Mouse (Mus musculus) liver, embryonic 11.5 days (tissue): ENCODE data around the gene Kif15. TPM values are rescaled to one million over a fixed set of nuclear protein-coding genes. Genes with fewer than 3 reads are reported as not detected.

Experiments
- ATAC-seq: fragments of 200-750 bp; cut with Nextera tagmentation; replicated peaks from 2 replicates; pipeline ENCODE4 v1.8.0; 2017; ENCODE audit warnings: moderate number of reproducible peaks, mild to moderate bottlenecking, moderate TSS enrichment, moderate library complexity; ENCODE audit not compliant: low FRiP score
- DNase-seq: peaks from one replicate; pipeline ENCODE4 v3.0.0-alpha.2; 2017; ENCODE audit warnings: low spot score
- H3K27ac ChIP-seq: fragments of 300-500 bp; sonication (generic); 2 replicates; pipeline ENCODE4 v1.5.1; 2014; ENCODE audit warnings: mild to moderate bottlenecking, low read depth, low read length, control low read depth
- H3K27me3 ChIP-seq: fragments of 300-500 bp; sonication (generic); replicated peaks from 2 replicates; pipeline ENCODE4 v1.6.1; 2014; ENCODE audit warnings: low read length, mixed read lengths; ENCODE audit not compliant: control insufficient read depth, insufficient read depth
- H3K36me3 ChIP-seq: fragments of 300-500 bp; sonication (generic); 2 replicates; pipeline ENCODE4 v1.6.1; 2014; ENCODE audit warnings: mild to moderate bottlenecking, low read length, moderate library complexity, mixed read lengths; ENCODE audit not compliant: control insufficient read depth, insufficient read depth
- H3K4me1 ChIP-seq: fragments of 300-500 bp; sonication (generic); replicated peaks from 2 replicates; pipeline ENCODE4 v1.6.1; 2014; ENCODE audit warnings: low read length, mixed read lengths; ENCODE audit not compliant: control insufficient read depth, insufficient read depth
- H3K4me2 ChIP-seq: fragments of 300-500 bp; sonication (generic); 2 replicates; pipeline ENCODE4 v1.6.1; 2014; ENCODE audit warnings: mild to moderate bottlenecking, control low read depth, moderate library complexity
- H3K4me3 ChIP-seq: fragments of 300-500 bp; sonication (generic); 2 replicates; pipeline ENCODE4 v1.5.1; 2014; ENCODE audit warnings: low read depth, low read length, control low read depth
- H3K9ac ChIP-seq: fragments of 300-500 bp; sonication (generic); 2 replicates; pipeline ENCODE4 v1.6.1; 2014; ENCODE audit warnings: low read depth, low read length, control low read depth
- H3K9me3 ChIP-seq: fragments of 300-500 bp; sonication (generic); 2 replicates; pipeline ENCODE4 v1.6.1; 2016; ENCODE audit warnings: low read length, inconsistent platforms, mixed read lengths; ENCODE audit not compliant: control insufficient read depth
- WGBS: fragments of 180-500 bp; shearing (Covaris S2); extraction: QIAGEN DNeasy Blood & Tissue Kit; methylation state at CpG from one replicate; pipeline ENCODE4 v1.1.7; 2014; 5-methylcytosine and 5-hydroxymethylcytosine counted together
- polyA plus RNA-seq: library from polyadenylated mRNA; unstranded; fragments of >200 nt; fragmentation: Nextera tagmentation; extraction: Ambion mirVana; gene quantifications from 2 replicates; pipeline ENCODE4 v1.2.1, GENCODE M21; 2014

The Kif15 gene
- 63.2 and 67.3 TPM in 2 replicates for polyA plus RNA-seq

DNA sequence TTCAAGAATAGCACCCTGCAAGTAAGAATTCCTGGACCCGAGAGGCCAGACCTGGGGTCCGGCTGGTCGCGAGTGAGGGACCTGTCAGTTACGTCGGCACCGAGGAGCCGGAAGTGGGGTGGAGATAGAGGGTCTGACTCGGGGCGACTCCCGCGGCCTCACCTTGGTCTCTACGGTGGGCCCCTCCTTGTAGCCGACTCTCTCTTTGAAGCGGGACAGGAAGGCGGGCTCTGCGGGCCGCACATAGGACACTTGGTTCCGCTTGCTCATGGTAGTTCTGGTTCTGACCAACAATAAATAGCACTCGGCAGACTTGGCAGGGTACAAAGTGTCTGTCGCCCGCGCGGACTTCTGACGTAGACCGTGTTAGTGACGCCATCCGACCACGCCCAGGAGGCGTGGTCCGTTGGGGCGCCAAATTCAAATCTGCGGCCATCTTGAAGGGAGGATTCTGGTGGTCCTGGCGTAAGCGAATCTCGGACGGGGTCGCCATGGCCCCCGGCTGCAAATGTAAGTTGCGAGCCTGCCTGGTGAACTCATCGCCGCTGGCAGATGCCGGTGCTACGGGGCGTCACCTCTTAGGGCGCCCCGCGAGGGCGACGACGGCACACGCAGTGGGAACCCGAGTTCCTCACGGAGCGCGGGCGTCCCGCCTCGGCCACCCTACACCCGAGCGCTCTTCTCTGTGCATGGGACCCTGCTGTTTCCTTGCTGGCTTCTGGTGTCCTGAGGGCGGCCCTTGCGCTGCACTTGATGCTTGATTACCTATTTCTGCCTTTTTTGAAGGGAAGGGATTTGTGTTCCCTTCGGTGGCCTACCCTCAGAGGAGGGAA, at the start of gene Kif15, which contains the start of gene 1110059G10Rik:
Gene Kif15 (plus strand): TSS at position 404 of the 833 bp plus-strand sequence.
Gene 1110059G10Rik (minus strand): TSS at position 358 of the 833 bp plus-strand sequence.
- DNase-seq, result peak; percentile 97
- Histone ChIP-seq H3K9me3 (no peaks in the 10 kb centered on the region), H3K4me2 (peak within 1 kb of the TSS; percentile 71), H3K4me3 (peak within 1 kb of the TSS; percentile 95), H3K4me1 (peaks cover 4% of the 10 kb centered on the region; the same call in 1 of the 2 replicates), H3K36me3 (peaks cover 8% of the 10 kb centered on the region; the same call in 1 of the 2 replicates), H3K9ac (peak within 1 kb of the TSS; percentile 95), H3K27me3 (no peaks in the 10 kb centered on the region), H3K27ac (peak within 1 kb of the TSS; percentile 76)
- WGBS, result under 1% methylated on average over 64 of the region's 64 CpGs
- peak; percentile 93 for ATAC-seq

DNA sequence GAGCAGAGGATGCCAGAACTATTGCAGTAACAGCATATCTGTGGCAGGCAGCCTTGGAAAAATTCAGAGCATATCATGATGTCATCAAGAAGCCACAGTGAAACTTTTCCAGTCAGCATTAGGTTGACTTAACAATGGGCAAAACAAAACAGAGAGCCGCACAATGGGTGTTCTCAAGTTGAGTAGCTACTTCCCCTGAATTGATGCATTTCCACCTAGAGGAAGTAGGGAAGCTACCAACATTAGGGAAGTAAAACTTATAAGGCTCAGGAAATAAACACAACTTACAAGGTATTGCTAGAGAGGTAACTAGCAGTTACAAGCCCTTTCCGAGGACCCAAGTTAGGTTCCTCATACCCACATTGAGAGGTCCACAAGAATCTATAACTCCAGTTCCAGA, 49.8 kb upstream of the Kif15 start:
- no peak overlapping the region for H3K4me2 ChIP-seq
- no peak overlapping the region for H3K27ac ChIP-seq
- H3K9ac ChIP-seq, result no peak overlapping the region
- no peak for DNase-seq
- no peak overlapping the region for H3K4me3 ChIP-seq
- no peak for ATAC-seq
- WGBS, result 86% methylated on average over 2 of the region's 2 CpGs
- H3K36me3 ChIP-seq, result no peaks in the 10 kb centered on the region
- no peaks in the 10 kb centered on the region for H3K27me3 ChIP-seq
- no peaks in the 10 kb centered on the region for H3K4me1 ChIP-seq
- H3K9me3 ChIP-seq, result peaks cover under 1% of the 10 kb centered on the region; the same call in 1 of the 2 replicates

DNA sequence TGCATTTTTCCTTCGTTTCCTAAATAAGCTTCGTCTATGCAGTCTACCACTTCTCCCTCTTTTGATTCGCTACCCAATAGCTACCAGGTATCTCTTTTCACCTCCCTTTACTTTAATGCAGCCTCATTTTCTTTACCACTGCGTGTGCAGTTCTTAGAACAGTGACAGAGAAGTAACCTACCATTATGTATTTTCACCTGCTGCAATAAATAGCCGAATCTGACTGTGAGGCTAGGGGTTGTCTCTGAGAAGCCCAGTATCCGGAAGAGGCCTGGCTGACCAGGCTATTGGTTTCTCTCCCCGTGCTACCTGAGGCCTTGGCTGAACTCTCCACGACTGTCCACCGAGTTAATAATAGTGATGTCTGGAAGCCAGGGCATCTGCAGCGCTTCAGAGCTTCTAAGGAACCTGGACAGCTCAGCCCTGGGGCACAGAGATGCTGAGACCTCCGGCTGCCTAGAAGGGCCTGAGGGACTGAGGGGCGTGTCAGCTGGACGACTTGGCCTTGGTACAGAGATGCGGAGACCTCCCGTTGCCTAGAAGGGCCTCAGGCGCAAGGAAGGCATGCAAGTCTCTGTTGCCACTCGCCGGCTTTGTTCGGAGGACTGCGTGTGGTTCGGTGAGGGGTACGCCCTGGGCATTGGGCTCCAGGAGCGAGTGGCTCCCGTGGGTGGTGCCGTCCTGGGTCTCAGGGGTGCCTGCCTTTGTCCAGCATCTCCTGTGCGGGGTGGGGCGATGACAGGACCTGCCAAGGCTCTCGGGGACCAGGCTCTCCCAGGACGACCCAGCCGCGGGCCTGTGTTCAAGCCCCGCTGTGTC, 47.9 kb upstream of the Kif15 start:
- peak; percentile 45; the same call in 1 of the 2 replicates for ATAC-seq
- no peaks in the 10 kb centered on the region for H3K27me3 ChIP-seq
- H3K9me3 ChIP-seq, result no peaks in the 10 kb centered on the region
- no peaks in the 10 kb centered on the region for H3K36me3 ChIP-seq
- peak overlapping the region; percentile 64 for H3K4me2 ChIP-seq
- 19% methylated on average over 32 of the region's 32 CpGs for WGBS
- H3K27ac ChIP-seq, result no peak overlapping the region
- H3K4me1 ChIP-seq, result no peaks in the 10 kb centered on the region
- peak overlapping the region; percentile 58 for H3K9ac ChIP-seq
- DNase-seq, result peak; percentile 52
- peak overlapping the region; percentile 48 for H3K4me3 ChIP-seq

DNA sequence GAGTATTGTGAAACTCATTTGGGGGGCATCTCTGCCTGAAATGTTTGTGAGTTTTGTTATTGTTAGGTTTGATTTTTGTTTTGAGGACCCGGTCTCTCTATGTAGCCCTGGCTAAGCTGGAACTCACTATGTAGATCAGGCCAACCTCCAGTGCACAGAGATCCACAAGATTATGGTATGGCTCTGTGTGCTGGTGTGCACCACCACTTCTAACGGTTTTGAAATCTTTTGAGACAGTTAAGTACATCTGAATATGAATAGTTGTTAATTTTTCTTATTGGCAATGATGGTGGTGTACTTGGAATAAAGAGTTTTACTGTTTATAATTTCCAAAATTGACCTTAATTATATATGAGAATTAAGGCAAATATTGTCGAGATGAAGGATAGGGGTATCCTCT, 28.4 kb upstream of the Kif15 start:
- no peak overlapping the region for H3K9ac ChIP-seq
- no peak for ATAC-seq

DNA sequence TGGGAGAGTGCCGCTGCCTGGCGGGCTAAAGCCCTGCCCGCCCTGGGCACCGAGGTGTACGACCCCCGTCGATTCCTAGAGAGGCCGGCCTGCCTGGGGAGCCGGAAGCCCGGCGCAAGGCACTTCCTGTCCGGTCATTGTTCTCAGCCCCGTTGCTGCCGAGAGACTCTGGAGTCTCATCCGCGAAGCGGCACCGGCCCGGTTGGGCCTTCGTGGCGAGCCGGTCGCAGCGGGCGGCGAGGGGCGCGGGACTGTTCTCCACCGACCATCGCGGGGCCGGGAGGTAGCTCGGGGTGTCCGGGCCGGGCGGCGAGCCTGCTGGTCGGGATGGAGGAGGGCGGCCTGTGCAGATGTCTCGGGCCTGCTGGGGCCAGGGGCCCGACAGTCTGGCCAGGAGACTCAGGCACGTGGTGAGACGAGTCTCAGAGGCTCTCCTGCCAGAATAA, 27.9 kb upstream of the Kif15 start, which contains the start of gene Zfp105:
Gene Zfp105 (plus strand): TSS at position 137 of the 446 bp plus-strand sequence.
- Histone ChIP-seq H3K9me3 (no peaks in the 10 kb centered on the region), H3K4me1 (no peaks in the 10 kb centered on the region), H3K9ac (peak within 1 kb of the TSS; percentile 78), H3K4me2 (peak within 1 kb of the TSS; percentile 75), H3K4me3 (peak within 1 kb of the TSS; percentile 67), H3K27me3 (peaks cover 4% of the 10 kb centered on the region; the same call in 1 of the 2 replicates), H3K36me3 (peaks cover 23% of the 10 kb centered on the region), H3K27ac (no peak within 1 kb of the TSS)
- peak; percentile 89 for ATAC-seq
- peak; percentile 86 for DNase-seq
- under 1% methylated on average over 43 of the region's 43 CpGs for WGBS

More for the DNA sequence above, 28.4 kb upstream of the Kif15 start:
- H3K4me2 ChIP-seq, result peak overlapping the region; percentile 75
- no peaks in the 10 kb centered on the region for H3K9me3 ChIP-seq
- H3K27me3 ChIP-seq, result peaks cover 4% of the 10 kb centered on the region; the same call in 1 of the 2 replicates
- DNase-seq, result no peak
- H3K27ac ChIP-seq, result no peak overlapping the region
- peak overlapping the region; percentile 67; the same call in 1 of the 2 replicates for H3K4me3 ChIP-seq
- H3K36me3 ChIP-seq, result peaks cover 19% of the 10 kb centered on the region
- no peaks in the 10 kb centered on the region for H3K4me1 ChIP-seq
- WGBS, result 26% methylated on average over 3 of the region's 3 CpGs

DNA sequence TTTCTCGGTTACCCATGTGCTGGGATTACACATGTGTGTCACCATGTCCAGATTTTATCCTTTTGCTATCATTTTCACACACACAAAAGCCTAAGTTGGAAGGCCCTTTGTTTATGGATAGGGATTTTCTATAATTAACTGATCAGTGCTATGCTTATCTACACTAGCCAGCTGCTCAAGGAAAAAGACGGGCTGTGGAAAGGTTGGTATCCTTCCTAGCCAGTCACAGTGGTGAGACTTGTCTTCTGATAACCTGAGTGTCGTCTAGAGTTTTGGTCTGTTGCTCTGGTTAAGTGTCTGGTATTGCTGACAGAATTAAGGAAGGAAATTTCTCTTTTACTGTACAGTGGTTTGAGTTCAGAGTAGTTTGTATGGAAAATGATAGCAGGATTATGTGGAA, 21.9 kb upstream of the Kif15 start:
- Histone ChIP-seq H3K36me3 (peaks cover 52% of the 10 kb centered on the region), H3K9ac (no peak overlapping the region), H3K4me3 (no peak overlapping the region), H3K9me3 (peaks cover 3% of the 10 kb centered on the region; the same call in 1 of the 2 replicates), H3K27ac (no peak overlapping the region), H3K27me3 (no peaks in the 10 kb centered on the region), H3K4me2 (no peak overlapping the region), H3K4me1 (no peaks in the 10 kb centered on the region)
- 77% methylated on average over 3 of the region's 3 CpGs for WGBS
- ATAC-seq, result peak; percentile 63; the same call in 1 of the 2 replicates
- DNase-seq, result no peak

DNA sequence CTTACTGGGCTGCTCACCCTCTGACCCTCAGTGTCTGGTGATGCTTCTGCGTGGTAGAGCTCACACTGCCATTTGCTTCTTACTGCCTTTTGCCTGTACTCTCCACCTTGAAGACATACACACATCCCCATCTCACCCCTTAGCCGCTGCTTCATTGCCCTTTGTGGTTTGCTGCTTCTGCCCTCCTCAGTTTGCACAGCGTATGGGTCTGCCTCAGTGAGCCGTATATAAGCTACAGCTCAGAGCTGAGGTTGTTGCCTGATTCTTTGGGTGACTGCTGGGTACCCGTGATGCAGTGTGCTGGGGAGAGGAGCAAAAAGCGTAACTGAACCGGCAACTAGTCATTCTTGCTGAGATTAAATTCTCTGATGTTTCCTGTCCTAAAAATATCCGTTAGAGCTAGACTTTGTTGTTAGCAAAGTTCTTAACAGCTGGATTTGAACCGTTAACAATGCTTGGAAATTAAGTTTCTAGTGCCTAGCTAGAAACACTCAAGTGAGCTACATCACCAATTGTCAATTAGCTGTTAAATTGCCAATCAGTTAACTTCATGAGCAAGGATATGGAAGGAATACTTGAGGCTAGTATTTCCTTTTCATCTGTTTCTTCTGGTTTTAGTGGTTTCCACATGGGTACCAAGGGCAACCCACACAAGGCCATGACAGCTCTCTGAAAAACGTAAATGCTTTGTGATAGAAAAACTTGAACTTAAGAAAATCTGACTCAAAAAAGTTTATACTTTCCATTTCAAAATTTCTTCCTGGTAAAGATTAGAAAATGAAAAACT, 47.8 kb downstream of the Kif15 start:
- 88% methylated on average over 10 of the region's 10 CpGs for WGBS
- Histone ChIP-seq H3K4me2 (no peak overlapping the region), H3K27me3 (no peaks in the 10 kb centered on the region), H3K27ac (no peak overlapping the region), H3K9me3 (no peaks in the 10 kb centered on the region), H3K9ac (no peak overlapping the region), H3K4me1 (no peaks in the 10 kb centered on the region), H3K4me3 (no peak overlapping the region), H3K36me3 (peaks cover 33% of the 10 kb centered on the region)
- no peak for DNase-seq
- ATAC-seq, result no peak

DNA sequence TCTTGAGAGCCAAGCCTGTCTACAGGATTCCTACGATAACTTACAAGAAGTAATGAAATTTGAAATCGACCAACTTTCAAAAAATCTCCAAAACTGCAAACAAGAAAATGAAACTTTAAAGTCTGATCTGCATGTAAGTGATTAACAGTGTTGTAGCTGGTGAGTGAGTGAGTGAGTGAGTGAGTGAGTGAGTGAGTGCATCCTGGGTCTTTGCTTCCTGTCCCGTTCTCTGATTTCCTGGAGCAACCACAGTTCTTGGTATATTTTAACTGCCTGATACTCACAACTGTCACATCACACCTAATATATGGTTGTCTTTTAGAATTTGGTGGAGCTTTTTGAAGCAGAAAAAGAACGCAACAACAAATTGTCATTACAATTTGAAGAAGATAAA, 48.3 kb downstream of the Kif15 start:
- ATAC-seq, result no peak
- H3K4me3 ChIP-seq, result no peak overlapping the region
- no peak overlapping the region for H3K27ac ChIP-seq
- no peaks in the 10 kb centered on the region for H3K4me1 ChIP-seq
- 92% methylated on average over 4 of the region's 4 CpGs for WGBS
- no peak overlapping the region for H3K9ac ChIP-seq
- DNase-seq, result no peak
- H3K36me3 ChIP-seq, result peaks cover 36% of the 10 kb centered on the region
- no peaks in the 10 kb centered on the region for H3K9me3 ChIP-seq
- H3K4me2 ChIP-seq, result no peak overlapping the region
- no peaks in the 10 kb centered on the region for H3K27me3 ChIP-seq
